Mouse (Mus musculus) MEL (cell line): Measurements from ENCODE around the gene Acvr1. TPM values are rescaled to one million over a fixed set of nuclear protein-coding genes. Genes with fewer than 3 reads are reported as not detected.

Experiments used
- DNase-seq: peaks from one replicate; pipeline ENCODE4 v3.0.0; 2011; ENCODE audit warnings: low read depth, low spot score
- H3K27ac ChIP-seq: 2 replicates; pipeline ENCODE4 v1.5.1; 2012; ENCODE audit warnings: low read depth, mild to moderate bottlenecking, control low read depth, low read length, moderate library complexity; ENCODE audit not compliant: control insufficient read depth
- H3K27me3 ChIP-seq, 2 experiments: fragments of 150-350 bp in 1 of 2; sonication (generic) in 1 of 2; 2 replicates each; pipeline ENCODE4 v1.6.1; 2012; ENCODE audit warnings: low read length in 2 of 2, mild to moderate bottlenecking in 2 of 2, improper control_type of control experiment in 1 of 2, moderate library complexity in 1 of 2; ENCODE audit not compliant: insufficient read depth in 2 of 2, control insufficient read depth in 1 of 2
- H3K36me3 ChIP-seq, 2 experiments: 2 replicates each; pipeline ENCODE4 v1.6.1; 2012 to 2014; ENCODE audit warnings: low read length in 2 of 2, improper control_type of control experiment in 1 of 2, inconsistent platforms in 1 of 2, mild to moderate bottlenecking in 1 of 2; ENCODE audit not compliant: insufficient read depth in 2 of 2, control insufficient read depth in 1 of 2
- H3K4me1 ChIP-seq, 2 experiments: fragments of 150-350 bp in 1 of 2; sonication (generic) in 1 of 2; 2 replicates each; pipeline ENCODE4 v1.6.1; 2012; ENCODE audit warnings: low read length in 2 of 2, improper control_type of control experiment in 1 of 2, mild to moderate bottlenecking in 1 of 2; ENCODE audit not compliant: insufficient read depth in 2 of 2, control insufficient read depth in 1 of 2
- H3K4me3 ChIP-seq, 2 experiments: fragments of 150-350 bp in 1 of 2; sonication (generic) in 1 of 2; 2 replicates each; pipeline ENCODE4 v1.5.1; 2012; ENCODE audit warnings: low read depth in 2 of 2, low read length in 2 of 2, mild to moderate bottlenecking in 2 of 2, moderate library complexity in 2 of 2, control low read depth in 1 of 2, improper control_type of control experiment in 1 of 2; ENCODE audit not compliant: control insufficient read depth in 1 of 2, insufficient read depth in 1 of 2
- H3K79me2 ChIP-seq: 2 replicates; pipeline ENCODE4 v1.6.1; 2012; ENCODE audit warnings: mild to moderate bottlenecking, low read length, moderate library complexity; ENCODE audit not compliant: control insufficient read depth, poor library complexity, insufficient read depth
- H3K9ac ChIP-seq: 2 replicates; pipeline ENCODE4 v1.6.1; 2012; ENCODE audit warnings: low read depth, mild to moderate bottlenecking, control low read depth, low read length, moderate library complexity; ENCODE audit not compliant: control insufficient read depth, poor library complexity, severe bottlenecking
- H3K9me3 ChIP-seq: fragments of 150-350 bp; sonication (generic); replicated peaks from 2 replicates; pipeline ENCODE4 v1.6.1; 2012; ENCODE audit warnings: mild to moderate bottlenecking, low read length, improper control_type of control experiment, moderate library complexity; ENCODE audit not compliant: insufficient read depth
- BHLHE40 ChIP-seq: IDR thresholded peaks from 2 replicates; pipeline ENCODE4 v1.6.1; 2012; ENCODE audit warnings: low read depth, mild to moderate bottlenecking, inconsistent platforms, low read length, improper control_type of control experiment, borderline replicate concordance
- ELF1 ChIP-seq: IDR thresholded peaks from 2 replicates; pipeline ENCODE4 v1.6.1; 2014; ENCODE audit warnings: low read depth, mild to moderate bottlenecking, inconsistent platforms, low read length, improper control_type of control experiment, moderate library complexity
- MAFK ChIP-seq: IDR thresholded peaks from 2 replicates; pipeline ENCODE4 v1.6.1; 2011; ENCODE audit warnings: low read depth, mild to moderate bottlenecking, low read length, improper control_type of control experiment, borderline replicate concordance
- MYB ChIP-seq: IDR thresholded peaks from 2 replicates; pipeline ENCODE4 v1.6.1; 2011; ENCODE audit warnings: mild to moderate bottlenecking, low read depth, low read length, improper control_type of control experiment
- MYC ChIP-seq: IDR thresholded peaks from 2 replicates; pipeline ENCODE4 v1.6.1; 2011; ENCODE audit warnings: low read depth, mild to moderate bottlenecking, low read length, improper control_type of control experiment, moderate library complexity
- NELFE ChIP-seq: IDR thresholded peaks from 2 replicates; pipeline ENCODE4 v1.6.1; 2011; ENCODE audit warnings: low read depth, low read length, improper control_type of control experiment
- POLR2AphosphoS2 ChIP-seq: IDR thresholded peaks from 2 replicates; pipeline ENCODE4 v1.6.1; 2011; ENCODE audit warnings: low read length, improper control_type of control experiment
- SMC3 ChIP-seq: IDR thresholded peaks from 2 replicates; pipeline ENCODE4 v1.6.1; 2011; ENCODE audit warnings: low read depth, low read length, improper control_type of control experiment
- UBTF ChIP-seq: IDR thresholded peaks from 2 replicates; pipeline ENCODE4 v1.6.1; 2012; ENCODE audit warnings: low read depth, mild to moderate bottlenecking, inconsistent platforms, low read length, improper control_type of control experiment, moderate library complexity, borderline replicate concordance; ENCODE audit not compliant: insufficient read depth
- ZC3H11A ChIP-seq: IDR thresholded peaks from 2 replicates; pipeline ENCODE4 v1.6.1; 2012; ENCODE audit warnings: low read depth, mild to moderate bottlenecking, inconsistent platforms, low read length, improper control_type of control experiment
- ZKSCAN1 ChIP-seq: IDR thresholded peaks from 2 replicates; pipeline ENCODE4 v1.6.1; 2012; ENCODE audit warnings: low read depth, mild to moderate bottlenecking, inconsistent platforms, low read length, improper control_type of control experiment, moderate library complexity
- ZMIZ1 ChIP-seq: IDR thresholded peaks from 2 replicates; pipeline ENCODE4 v1.6.1; 2012; ENCODE audit warnings: low read depth, mild to moderate bottlenecking, inconsistent platforms, low read length, improper control_type of control experiment, moderate library complexity
- polyA plus RNA-seq, 2 experiments: library from polyadenylated mRNA; stranded (reverse) in 1 of 2; unstranded in 1 of 2; fragments of >175 nt in 1 of 2; fragments of >200 nt in 1 of 2; gene quantifications; 2 replicates each; pipeline versions ENCODE4 v1.2.1 to v1.2.4; 2012; ENCODE audit warnings: low replicate concordance in 2 of 2, low read depth in 1 of 2; ENCODE audit not compliant: insufficient read length in 2 of 2, insufficient read depth in 1 of 2, missing spikeins in 1 of 2
- total RNA-seq: library from RNA; depleted of rRNA; stranded (reverse); fragments of 300-350 nt; gene quantifications from 2 replicates; pipeline ENCODE4 v1.2.3, GENCODE M21; 2012

Acvr1 gene
- total and polyA plus RNA-seq, 3 experiments, result not detected

GRCm38 (mm10) chr2:58408926-58409634 is 157.9 kb downstream of the Acvr1 start:
- Histone ChIP-seq H3K4me3 (no peak overlapping the region), H3K9ac (no peak overlapping the region), H3K4me1 (no peaks in the 10 kb centered on the region), H3K27me3 (no peaks in the 10 kb centered on the region), H3K9me3 (no peaks in the 10 kb centered on the region), H3K27ac (no peak overlapping the region), H3K36me3 (no peaks in the 10 kb centered on the region), H3K79me2 (no peaks in the 10 kb centered on the region)
- TF ChIP-seq MAFK (no peak), NELFE (no peak)
- DNase-seq, result no peak

GRCm38 (mm10) chr2:58403481-58403880 is 163.5 kb downstream of the Acvr1 start:
- TF ChIP-seq NELFE (no peak), BHLHE40 (no peak)
- Histone ChIP-seq H3K36me3 (no peaks in the 10 kb centered on the region), H3K9me3 (no peaks in the 10 kb centered on the region), H3K4me3 (no peak overlapping the region), H3K9ac (no peak overlapping the region), H3K79me2 (no peaks in the 10 kb centered on the region), H3K27me3 (no peaks in the 10 kb centered on the region), H3K27ac (no peak overlapping the region), H3K4me1 (no peaks in the 10 kb centered on the region)
- no peak for DNase-seq

GRCm38 (mm10) chr2:58388601-58389000 is 178.4 kb downstream of the Acvr1 start:
- DNase-seq, result no peak

GRCm38 (mm10) chr2:58380020-58380419 is 186.9 kb downstream of the Acvr1 start:
- no peak overlapping the region for H3K27ac ChIP-seq
- no peak for DNase-seq
- H3K9me3 ChIP-seq, result no peaks in the 10 kb centered on the region
- H3K4me3 ChIP-seq, result no peak overlapping the region
- no peaks in the 10 kb centered on the region for H3K4me1 ChIP-seq
- no peaks in the 10 kb centered on the region for H3K79me2 ChIP-seq
- H3K36me3 ChIP-seq, result no peaks in the 10 kb centered on the region
- H3K9ac ChIP-seq, result no peak overlapping the region
- H3K27me3 ChIP-seq, result no peaks in the 10 kb centered on the region
- TF ChIP-seq SMC3 (no peak), UBTF (no peak)
- TF ChIP-seq, all 39 proteins: peak for 0

More at GRCm38 (mm10) chr2:58388601-58389000, 178.4 kb downstream of the Acvr1 start:
- Histone ChIP-seq H3K79me2 (no peaks in the 10 kb centered on the region), H3K36me3 (no peaks in the 10 kb centered on the region), H3K9ac (no peak overlapping the region), H3K4me3 (no peak overlapping the region), H3K4me1 (no peaks in the 10 kb centered on the region), H3K27me3 (no peaks in the 10 kb centered on the region), H3K9me3 (no peaks in the 10 kb centered on the region), H3K27ac (no peak overlapping the region)
- TF ChIP-seq MYC (no peak), POLR2AphosphoS2 (no peak), ZC3H11A (no peak), ELF1 (no peak), MYB (no peak), ZKSCAN1 (no peak), ZMIZ1 (no peak)
